Mouse (Mus musculus) urinary bladder, postnatal 36 days (tissue): ENCODE measurements around the gene Map2k2.
"Not testable (repeated sequence)": the region's sequence is repeated elsewhere in the genome, so short reads cannot be mapped to it uniquely, and the experiment has no call there.

Experiments
- DNase-seq, 2 experiments: peaks; one replicate each; pipeline ENCODE4 v3.0.0; 2022; ENCODE audit warnings: low spot score in 2 of 2, mixed read lengths in 1 of 2

The Map2k2 gene

GRCm38 (mm10) chr10:81175936-81176465, 70.3 kb downstream of the Map2k2 start:
- peak in 1 of 2 experiments; percentile 57 for DNase-seq

GRCm38 (mm10) chr10:81176466-81177271, 71.0 kb downstream of the Map2k2 start, which contains the start of gene Eef2:
TSS of gene Eef2 (plus strand) at chr10:81176631.
- DNase-seq = peak; percentile 98 to 99

- DNase-seq = no peak
Measured at GRCm38 (mm10) chr10:81177491-81177925, 71.8 kb downstream of the Map2k2 start.

- DNase-seq = no peak
Measured at GRCm38 (mm10) chr10:81177958-81178712, 72.4 kb downstream of the Map2k2 start.

- no peak for DNase-seq
Measured at GRCm38 (mm10) chr10:81178927-81179326, 73.2 kb downstream of the Map2k2 start.

GRCm38 (mm10) chr10:81179451-81180342, 74.0 kb downstream of the Map2k2 start:
- no peak for DNase-seq

- no peak for DNase-seq
Measured at GRCm38 (mm10) chr10:81180946-81181345, 75.2 kb downstream of the Map2k2 start.

GRCm38 (mm10) chr10:81181860-81182259, 76.1 kb downstream of the Map2k2 start:
- DNase-seq = not testable (repeated sequence)

GRCm38 (mm10) chr10:81182336-81183333, 76.9 kb downstream of the Map2k2 start, which contains the start of gene Dapk3:
TSS of gene Dapk3 (plus strand) at chr10:81183005.
- DNase-seq = peak; percentile 93 to 94
